Mouse (Mus musculus) megakaryocyte, embryonic 14.5 days (primary cell): ENCODE results near the gene Ccn5. TPM values are rescaled to one million over a fixed set of nuclear protein-coding genes. Genes with fewer than 3 reads are reported as not detected.

ENCODE experiments used
- H3K27me3 ChIP-seq: replicated peaks from 2 replicates; pipeline ENCODE3; 2012; ENCODE audit warnings: inconsistent platforms
- H3K36me3 ChIP-seq: replicated peaks from 2 replicates; pipeline ENCODE3; 2012; ENCODE audit warnings: low read length, inconsistent platforms, mixed read lengths
- H3K4me1 ChIP-seq: 2 replicates; pipeline ENCODE4 v1.6.1; 2012; ENCODE audit warnings: inconsistent platforms
- H3K4me3 ChIP-seq: replicated peaks from 2 replicates; pipeline ENCODE3; 2012; ENCODE audit warnings: moderate library complexity, mild to moderate bottlenecking, inconsistent platforms
- H3K9me3 ChIP-seq: 2 replicates; pipeline ENCODE4 v1.6.1; 2012; ENCODE audit warnings: inconsistent platforms
- FLI1 ChIP-seq: IDR thresholded peaks from 2 replicates; pipeline ENCODE4 v1.6.1; 2012; ENCODE audit warnings: low read length, inconsistent platforms, mixed read lengths
- GATA1 ChIP-seq: IDR thresholded peaks from 3 replicates; pipeline ENCODE4 v1.6.1; 2012; ENCODE audit warnings: mixed read lengths, low read length, inconsistent platforms, borderline replicate concordance
- polyA plus RNA-seq: library from polyadenylated mRNA; stranded (reverse); fragments of >175 nt; gene quantifications from 2 replicates; pipeline ENCODE4 v1.2.3, GENCODE M21; 2012; ENCODE audit warnings: low replicate concordance; ENCODE audit not compliant: insufficient read depth

The Ccn5 gene
- polyA plus RNA-seq, 1 experiment = not detected

- Histone ChIP-seq H3K4me3 (no peak overlapping the region), H3K27me3 (peaks cover 77% of the 10 kb centered on the region), H3K36me3 (no peaks in the 10 kb centered on the region), H3K4me1 (no peaks in the 10 kb centered on the region), H3K9me3 (no peaks in the 10 kb centered on the region)
- TF ChIP-seq FLI1 = no peak
- no peak for TF ChIP-seq GATA1
These were observed 50.6 kb downstream of the Ccn5 start for GRCm38 (mm10) chr2:163871266-163871665.

- TF ChIP-seq FLI1 (no peak), GATA1 (no peak)
- peaks cover 78% of the 10 kb centered on the region for H3K27me3 ChIP-seq
- no peaks in the 10 kb centered on the region for H3K9me3 ChIP-seq
- no peak overlapping the region for H3K4me3 ChIP-seq
- H3K4me1 ChIP-seq = no peaks in the 10 kb centered on the region
- no peaks in the 10 kb centered on the region for H3K36me3 ChIP-seq
These were observed 51.2 kb downstream of the Ccn5 start for GRCm38 (mm10) chr2:163871906-163872305.

- H3K27me3 ChIP-seq = peaks cover 78% of the 10 kb centered on the region
- no peak for TF ChIP-seq GATA1
These were observed 54.2 kb downstream of the Ccn5 start for GRCm38 (mm10) chr2:163874877-163875276.

GRCm38 (mm10) chr2:163875484-163875883 is 54.8 kb downstream of the Ccn5 start:
- Histone ChIP-seq H3K36me3 (no peaks in the 10 kb centered on the region), H3K4me1 (no peaks in the 10 kb centered on the region; the same call in 1 of the 2 replicates), H3K4me3 (no peak overlapping the region), H3K9me3 (no peaks in the 10 kb centered on the region), H3K27me3 (peaks cover 76% of the 10 kb centered on the region)
- TF ChIP-seq FLI1 (no peak), GATA1 (no peak)

More at GRCm38 (mm10) chr2:163874877-163875276, 54.2 kb downstream of the Ccn5 start:
- Histone ChIP-seq H3K36me3 (no peaks in the 10 kb centered on the region), H3K4me1 (no peaks in the 10 kb centered on the region), H3K9me3 (no peaks in the 10 kb centered on the region), H3K4me3 (no peak overlapping the region)

- Histone ChIP-seq H3K4me1 (no peaks in the 10 kb centered on the region; the same call in 1 of the 2 replicates), H3K36me3 (no peaks in the 10 kb centered on the region), H3K4me3 (no peak overlapping the region), H3K27me3 (peaks cover 78% of the 10 kb centered on the region), H3K9me3 (no peaks in the 10 kb centered on the region)
- TF ChIP-seq FLI1 (no peak), GATA1 (no peak)
These were observed 56.3 kb downstream of the Ccn5 start for GRCm38 (mm10) chr2:163876830-163877498.

GRCm38 (mm10) chr2:163880891-163881290 is 60.2 kb downstream of the Ccn5 start:
- no peaks in the 10 kb centered on the region; the same call in 1 of the 2 replicates for H3K4me1 ChIP-seq
- peaks cover 67% of the 10 kb centered on the region for H3K27me3 ChIP-seq
- H3K36me3 ChIP-seq = no peaks in the 10 kb centered on the region
- no peak for TF ChIP-seq FLI1
- no peak for TF ChIP-seq GATA1
- no peaks in the 10 kb centered on the region for H3K9me3 ChIP-seq
- peak overlapping the region; percentile 1 for H3K4me3 ChIP-seq

Other genes starting within 250 kb of the Ccn5 start
- gene Ttpal, start 218.5 kb upstream of the Ccn5 start, polyA plus RNA-seq = 5.6 and 12.6 TPM in 2 replicates
- 8.6 and 31.2 TPM in 2 replicates for gene Serinc3, start 175.7 kb upstream of the Ccn5 start, polyA plus RNA-seq
- 348 and 581 TPM in 2 replicates for gene Pkig, start 162.5 kb upstream of the Ccn5 start, polyA plus RNA-seq
- 6.1 and 21.4 TPM in 2 replicates for gene Ada, start 70.6 kb upstream of the Ccn5 start, polyA plus RNA-seq
- not detected in 2 replicates for gene Kcnk15, start 32.8 kb downstream of the Ccn5 start, polyA plus RNA-seq
- not detected in 2 replicates for gene Rims4, start 97.8 kb downstream of the Ccn5 start, polyA plus RNA-seq
- 18.6 and 40.5 TPM in 2 replicates for gene Ywhab, start 174.1 kb downstream of the Ccn5 start, polyA plus RNA-seq
- gene Pabpc1l, start 204.6 kb downstream of the Ccn5 start, polyA plus RNA-seq = not detected in 2 replicates
- 3.1 and 31.1 TPM in 2 replicates for gene Stk4, start 249.5 kb downstream of the Ccn5 start, polyA plus RNA-seq